Mouse (Mus musculus): ENCODE measurements around the gene Ulk4.

The Ulk4 gene

DNA sequence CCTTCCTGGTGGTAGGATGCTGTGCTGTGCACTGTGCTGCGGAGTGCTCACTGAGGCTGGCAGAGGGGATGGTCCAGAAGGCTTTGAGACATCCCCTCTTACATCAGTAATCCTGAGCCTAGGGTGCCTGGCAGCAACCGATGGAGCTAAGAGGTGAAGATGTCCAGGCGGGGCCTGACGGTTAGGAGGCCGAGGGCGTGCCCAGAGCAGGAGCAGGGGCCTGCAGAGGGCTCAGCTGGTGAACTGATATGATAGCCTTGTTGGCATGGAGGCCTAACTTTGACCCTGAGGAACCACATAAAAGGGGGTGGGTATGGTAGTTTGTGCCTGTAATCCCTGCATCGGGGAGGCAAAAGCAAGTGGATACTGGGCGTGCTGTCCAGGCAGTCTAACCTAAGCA lies 293.1 kb downstream of the Ulk4 start:
- no peak for DNase-seq (ENCODE audit: low spot score in 2 of 2)

- no peak for DNase-seq (ENCODE audit: low spot score in 2 of 2)
Measured at GRCm38 (mm10) chr9:120981777-120982176, 295.2 kb downstream of the Ulk4 start.

DNA sequence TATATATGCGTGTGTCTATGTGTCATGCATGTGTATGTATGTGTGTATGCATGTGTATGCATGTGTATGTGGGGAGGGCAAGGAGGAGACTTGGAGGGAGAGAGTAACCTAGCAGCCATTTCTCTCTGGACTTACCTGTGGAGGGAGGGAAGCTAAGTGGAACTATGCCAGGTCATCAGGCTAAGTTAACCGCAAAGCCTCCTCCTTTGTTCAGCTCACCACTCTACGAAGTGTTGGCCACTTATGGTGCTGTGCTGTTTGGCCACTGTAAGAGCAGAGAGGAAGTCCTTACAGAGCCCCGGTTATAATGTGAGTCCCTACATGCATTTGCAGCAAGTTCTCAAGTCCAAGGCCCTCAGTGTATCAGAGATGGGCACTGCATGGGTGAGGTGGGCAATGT lies 300.1 kb downstream of the Ulk4 start:
- DNase-seq (ENCODE audit: low spot score in 2 of 2) = no peak

- no peak for DNase-seq (ENCODE audit: low spot score in 2 of 2)
Measured at GRCm38 (mm10) chr9:120976158-120976557, 300.8 kb downstream of the Ulk4 start.

- no peak for DNase-seq (ENCODE audit: low spot score in 2 of 2)
Measured at GRCm38 (mm10) chr9:120974209-120974608, 302.8 kb downstream of the Ulk4 start.

GRCm38 (mm10) chr9:120973026-120973515 lies 303.9 kb downstream of the Ulk4 start:
- no peak for DNase-seq (ENCODE audit: low spot score in 2 of 2)

- no peak for DNase-seq (ENCODE audit: low spot score in 2 of 2)
Measured at GRCm38 (mm10) chr9:120965007-120965406, 312.0 kb downstream of the Ulk4 start.

GRCm38 (mm10) chr9:120964224-120964623 lies 312.8 kb downstream of the Ulk4 start:
- no peak for DNase-seq (ENCODE audit: low spot score in 2 of 2)

DNA sequence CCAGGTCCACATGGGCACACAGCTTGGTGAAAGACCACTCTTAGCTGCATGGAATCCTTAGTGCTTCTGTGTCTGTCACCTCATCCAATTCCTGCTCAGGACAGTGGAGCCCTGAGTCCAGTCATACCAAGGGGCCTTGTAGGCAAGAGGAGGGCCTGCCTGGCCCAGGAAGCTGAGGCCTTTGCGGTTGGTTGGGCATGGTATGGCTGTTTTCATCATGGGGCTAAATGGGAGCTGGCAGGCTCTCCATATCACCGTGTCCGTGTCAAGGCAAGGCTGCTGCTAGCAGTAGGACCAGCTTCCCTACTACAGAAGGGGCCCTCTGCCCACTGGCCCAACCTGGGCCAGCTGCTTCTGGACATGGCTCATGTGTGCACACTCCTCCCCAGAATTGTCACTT lies 313.3 kb downstream of the Ulk4 start:
- DNase-seq (ENCODE audit: low spot score in 2 of 2) = no peak

DNA sequence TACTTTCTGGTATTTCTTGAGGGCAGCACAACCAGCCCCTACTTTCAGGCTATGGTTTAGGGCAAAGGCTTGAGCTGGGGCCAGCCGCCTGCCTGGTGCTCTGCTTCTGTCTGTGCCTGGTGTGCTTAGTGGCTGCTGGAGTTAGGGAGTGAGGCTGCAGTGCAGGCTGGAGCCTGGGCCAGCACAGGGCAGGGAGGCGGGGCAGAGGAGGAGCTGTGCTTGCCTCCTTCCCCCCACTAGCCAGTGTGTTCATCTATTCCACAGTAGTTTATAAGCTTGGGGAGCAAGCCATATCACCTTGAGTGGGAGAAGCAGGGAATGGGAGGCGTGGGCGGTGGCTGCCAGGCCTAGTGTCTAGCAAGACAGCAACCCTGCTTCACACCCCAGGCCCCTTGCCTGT lies 313.9 kb downstream of the Ulk4 start:
- DNase-seq (ENCODE audit: low spot score in 2 of 2) = no peak

GRCm38 (mm10) chr9:120961969-120962700 lies 314.9 kb downstream of the Ulk4 start:
- DNase-seq (ENCODE audit: low spot score in 2 of 2) = no peak

GRCm38 (mm10) chr9:120961466-120961865 lies 315.5 kb downstream of the Ulk4 start:
- DNase-seq (ENCODE audit: low spot score in 2 of 2) = no peak

- DNase-seq (ENCODE audit: low spot score in 2 of 2) = no peak
Measured at GRCm38 (mm10) chr9:120960611-120961010, 316.4 kb downstream of the Ulk4 start.

DNA sequence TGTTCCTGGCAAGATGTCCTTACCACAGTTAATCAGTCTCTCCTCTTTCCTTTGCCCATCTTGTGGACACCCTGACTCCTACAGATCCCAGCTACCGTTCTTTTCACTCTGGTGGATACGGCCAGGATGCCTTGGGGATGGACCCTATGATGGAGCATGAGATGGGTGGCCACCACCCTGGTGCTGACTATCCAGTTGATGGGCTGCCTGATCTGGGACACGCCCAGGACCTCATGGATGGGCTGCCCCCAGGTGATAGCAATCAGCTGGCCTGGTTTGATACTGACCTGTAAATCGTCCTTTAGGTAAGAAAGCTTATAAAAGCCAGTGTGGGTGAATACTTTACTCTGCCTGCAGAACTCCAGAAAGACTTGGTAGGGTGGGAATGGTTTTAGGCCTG lies 317.8 kb downstream of the Ulk4 start:
- no peak for DNase-seq (ENCODE audit: low spot score in 2 of 2)

DNA sequence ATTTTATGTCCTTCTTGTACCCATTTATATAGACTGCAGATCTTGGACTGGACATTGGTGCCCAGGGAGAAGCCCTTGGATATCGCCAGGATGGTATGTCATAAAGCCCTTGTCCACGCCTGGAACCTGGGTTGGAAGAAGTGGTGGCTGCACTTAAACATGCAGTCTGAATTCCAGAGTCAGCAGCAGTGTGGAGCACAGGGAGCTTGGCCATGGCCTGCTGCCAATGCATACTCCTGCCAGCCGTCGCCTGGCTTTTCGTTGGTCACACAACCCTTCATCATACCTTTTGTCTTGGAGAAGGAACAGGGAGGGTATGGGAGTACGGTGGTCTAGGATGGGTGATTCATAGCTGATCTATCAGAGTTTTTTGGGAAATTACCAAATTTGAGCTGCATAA lies 318.4 kb downstream of the Ulk4 start:
- no peak for DNase-seq (ENCODE audit: low spot score in 2 of 2)

DNA sequence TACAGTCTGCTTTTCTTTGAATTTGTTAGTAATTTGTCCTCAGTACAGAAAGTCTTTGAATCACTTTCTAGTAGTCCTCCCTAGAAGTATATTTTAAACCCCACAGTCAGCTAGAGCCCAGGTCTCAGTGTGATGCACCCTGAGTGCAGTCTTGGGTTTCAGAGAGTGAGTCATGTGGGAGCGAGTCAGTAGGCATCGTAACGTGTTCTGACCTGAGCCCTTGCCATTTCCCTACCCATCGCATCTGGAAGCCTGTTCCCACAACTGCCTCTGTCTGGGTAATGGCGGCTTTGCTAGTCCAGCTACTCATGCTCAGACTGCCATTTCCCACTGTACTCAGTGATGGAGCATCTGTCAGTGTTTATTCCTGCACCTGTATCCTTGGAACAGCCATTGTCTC lies 318.9 kb downstream of the Ulk4 start:
- DNase-seq (ENCODE audit: low spot score in 2 of 2) = no peak

GRCm38 (mm10) chr9:120951947-120952346 lies 325.1 kb downstream of the Ulk4 start:
- no peak for DNase-seq (ENCODE audit: low spot score in 2 of 2)

- DNase-seq (ENCODE audit: low spot score in 2 of 2) = no peak
Measured at GRCm38 (mm10) chr9:120950761-120951160, 326.2 kb downstream of the Ulk4 start.

- DNase-seq (ENCODE audit: low spot score in 2 of 2) = no peak
Measured at GRCm38 (mm10) chr9:120948832-120949231, 328.2 kb downstream of the Ulk4 start.

GRCm38 (mm10) chr9:120946131-120946530 lies 330.9 kb downstream of the Ulk4 start:
- DNase-seq (ENCODE audit: low spot score in 2 of 2) = no peak

DNA sequence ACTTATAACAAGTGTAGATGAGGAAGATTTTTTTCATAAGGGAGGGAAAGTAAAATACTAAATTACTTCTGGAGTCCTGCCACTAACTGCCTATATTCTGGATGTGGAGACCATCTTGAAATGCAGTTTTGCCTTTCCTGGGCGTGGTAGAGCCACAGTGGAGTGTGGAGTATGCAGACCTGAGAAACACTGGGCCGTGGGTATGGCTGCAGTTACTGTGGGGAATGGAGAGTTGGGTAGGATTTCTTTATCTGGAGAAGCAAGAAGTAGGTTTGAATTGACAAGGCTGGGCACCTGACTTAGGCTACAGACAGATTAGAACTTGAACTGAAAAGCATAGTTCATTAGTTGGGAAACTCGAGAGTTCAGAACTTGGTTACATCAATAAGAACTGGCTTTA lies 332.8 kb downstream of the Ulk4 start:
- DNase-seq (ENCODE audit: low spot score in 2 of 2) = no peak

GRCm38 (mm10) chr9:120943757-120944156 lies 333.2 kb downstream of the Ulk4 start:
- no peak for DNase-seq (ENCODE audit: low spot score in 2 of 2)

DNA sequence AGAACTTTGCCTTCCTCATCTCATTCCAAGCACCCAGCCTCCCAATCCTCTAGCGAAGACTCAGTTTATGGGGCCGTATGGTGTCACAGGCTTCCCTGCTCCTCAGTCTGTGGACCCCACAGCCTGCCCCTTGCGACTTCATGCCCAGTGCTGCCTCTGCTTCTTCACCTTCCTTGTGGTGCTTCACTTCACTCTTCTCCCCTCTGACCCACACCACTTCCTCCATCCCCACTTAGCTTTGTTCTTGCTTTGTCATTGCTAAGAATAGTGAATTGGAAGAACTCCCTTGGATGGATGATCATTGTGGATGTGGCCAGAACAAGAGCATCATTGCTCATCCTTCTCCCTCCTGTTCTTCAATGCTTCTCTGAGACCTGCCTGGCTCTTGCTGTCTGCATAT lies 336.1 kb downstream of the Ulk4 start:
- DNase-seq (ENCODE audit: low spot score in 2 of 2) = no peak

DNA sequence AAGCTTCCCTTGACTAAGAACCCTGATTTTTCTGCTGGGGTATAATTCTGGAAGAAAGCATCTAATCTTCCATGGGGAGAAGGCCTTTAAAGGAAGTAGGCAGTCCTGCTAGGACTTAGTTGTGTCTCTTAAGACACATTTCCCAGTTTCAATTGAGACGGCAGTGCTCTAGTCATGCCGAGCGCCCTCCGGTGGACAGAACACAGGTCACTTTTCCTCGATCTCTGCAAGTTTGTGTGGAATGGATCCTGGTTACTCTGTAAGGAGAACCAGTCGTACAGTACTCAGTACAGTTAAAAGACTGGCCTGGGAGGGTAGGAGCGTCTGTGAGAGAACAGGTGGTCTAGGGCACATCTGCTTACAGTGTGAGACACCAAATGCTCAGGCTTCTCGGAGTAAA lies 340.6 kb downstream of the Ulk4 start:
- DNase-seq (ENCODE audit: low spot score in 2 of 2) = no peak
